Mouse (Mus musculus) hindbrain, embryonic 12.5 days (tissue): Measurements from ENCODE around the gene Uqcrq. TPM values are rescaled to one million over a fixed set of nuclear protein-coding genes. Genes with fewer than 3 reads are reported as not detected.
"Not testable (repeated sequence)": the region's sequence is repeated elsewhere in the genome, so short reads cannot be mapped to it uniquely, and the experiment has no call there.

Experiments used
- ATAC-seq: fragments of 200-750 bp; cut with Nextera tagmentation; 2 replicates; pipeline ENCODE4 v1.8.0; 2017; ENCODE audit warnings: moderate TSS enrichment; ENCODE audit not compliant: low FRiP score
- H3K27ac ChIP-seq: fragments of 300-500 bp; sonication (generic); 2 replicates; pipeline ENCODE4 v1.5.1; 2016; ENCODE audit warnings: mild to moderate bottlenecking
- H3K27me3 ChIP-seq: fragments of 300-500 bp; sonication (generic); 2 replicates; pipeline ENCODE4 v1.6.1; 2016; ENCODE audit warnings: mild to moderate bottlenecking
- H3K36me3 ChIP-seq: fragments of 300-500 bp; sonication (generic); 2 replicates; pipeline ENCODE4 v1.6.1; 2016; ENCODE audit warnings: mild to moderate bottlenecking
- H3K4me1 ChIP-seq: fragments of 300-500 bp; sonication (generic); 2 replicates; pipeline ENCODE4 v1.6.1; 2016
- H3K4me2 ChIP-seq: fragments of 300-500 bp; sonication (generic); replicated peaks from 2 replicates; pipeline ENCODE4 v1.6.1; 2016; ENCODE audit warnings: mild to moderate bottlenecking
- H3K4me3 ChIP-seq: fragments of 300-500 bp; sonication (generic); 2 replicates; pipeline ENCODE4 v1.5.1; 2016; ENCODE audit warnings: mild to moderate bottlenecking
- H3K9ac ChIP-seq: fragments of 300-500 bp; sonication (generic); 2 replicates; pipeline ENCODE4 v1.6.1; 2016; ENCODE audit warnings: mild to moderate bottlenecking, moderate library complexity
- H3K9me3 ChIP-seq: fragments of 300-500 bp; sonication (generic); replicated peaks from 2 replicates; pipeline ENCODE4 v1.6.1; 2016; ENCODE audit warnings: mild to moderate bottlenecking
- WGBS: fragments of 180-500 bp; shearing (Covaris S2); methylation state at CpG from one replicate; pipeline ENCODE4 v1.1.7; 2016; 5-methylcytosine and 5-hydroxymethylcytosine counted together
- polyA plus RNA-seq: library from polyadenylated mRNA; unstranded; fragments of >200 nt; fragmentation: Nextera tagmentation; extraction: Ambion mirVana; gene quantifications from 2 replicates; pipeline ENCODE4 v1.2.1, GENCODE M21; 2016

The Uqcrq gene
- polyA plus RNA-seq, 1 experiment from 2014 or later: 552 TPM

DNA sequence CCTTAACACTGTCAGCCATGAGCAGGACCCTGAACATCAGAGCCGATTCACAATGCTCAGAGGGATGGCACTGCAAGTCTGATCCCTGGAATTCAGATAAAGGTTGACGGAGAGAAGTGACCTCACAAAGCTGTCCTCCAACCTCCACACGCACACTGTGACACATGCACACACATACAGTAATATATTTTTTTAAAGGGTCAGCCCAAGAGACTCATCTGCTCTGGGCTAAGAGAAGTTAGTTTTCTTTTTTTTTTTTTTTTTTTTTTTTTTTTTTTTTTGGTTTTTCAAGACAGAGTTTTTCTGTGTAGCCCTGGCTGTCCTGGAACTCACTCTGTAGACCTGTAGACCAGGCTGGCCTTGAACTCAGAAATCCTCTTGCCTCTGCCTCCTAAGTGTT is 3.7 kb downstream of the Uqcrq start:
- H3K4me1 ChIP-seq, H3K9ac ChIP-seq, H3K4me2 ChIP-seq, H3K4me3 ChIP-seq, H3K9me3 ChIP-seq, ATAC-seq, H3K27me3 ChIP-seq, H3K27ac ChIP-seq: not testable (repeated sequence)
- peaks cover 19% of the 10 kb centered on the region for H3K36me3 ChIP-seq
- 90% methylated on average over 3 of the region's 3 CpGs for WGBS

DNA sequence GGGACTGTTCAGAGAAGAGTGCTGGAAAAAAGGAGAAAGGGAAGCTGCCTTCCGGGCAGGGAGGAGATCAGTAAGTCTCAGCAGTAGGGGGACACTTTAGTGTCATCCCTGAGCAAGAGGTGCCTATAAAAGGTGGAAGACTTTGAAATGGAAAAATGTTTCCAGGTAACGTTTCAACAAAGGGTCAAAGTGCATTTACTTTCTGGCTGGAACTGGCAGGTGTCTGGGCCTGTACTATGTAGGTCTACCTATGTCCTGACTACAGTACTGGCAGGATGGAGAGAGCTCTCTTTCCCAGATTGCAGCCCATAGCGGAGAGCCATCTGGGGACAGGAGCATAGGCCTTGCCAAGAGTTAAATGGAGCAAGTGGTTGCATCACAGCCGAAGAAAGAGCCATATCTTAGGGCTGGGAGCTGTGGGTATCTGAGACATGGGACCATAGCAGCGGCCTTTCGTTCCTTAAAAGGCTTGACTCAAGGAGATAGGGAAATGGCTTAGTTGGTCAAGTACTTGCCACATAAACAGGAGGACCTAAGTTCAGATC is 4.8 kb downstream of the Uqcrq start:
- no peak for ATAC-seq

GRCm38 (mm10) chr11:53425251-53425650 is 5.4 kb downstream of the Uqcrq start:
- H3K27ac ChIP-seq: no peak overlapping the region
- H3K4me1 ChIP-seq: peaks cover 8% of the 10 kb centered on the region
- 69% methylated on average over 3 of the region's 3 CpGs for WGBS
- no peak for ATAC-seq
- no peak overlapping the region for H3K4me3 ChIP-seq
- H3K9ac ChIP-seq: no peak overlapping the region
- H3K27me3 ChIP-seq: no peaks in the 10 kb centered on the region
- H3K36me3 ChIP-seq: peaks cover 27% of the 10 kb centered on the region
- no peaks in the 10 kb centered on the region for H3K9me3 ChIP-seq
- no peak overlapping the region for H3K4me2 ChIP-seq

More for the DNA sequence above, 4.8 kb downstream of the Uqcrq start:
- Histone ChIP-seq H3K4me2 (no peak overlapping the region), H3K4me3 (no peak overlapping the region), H3K9ac (no peak overlapping the region), H3K4me1 (peaks cover 8% of the 10 kb centered on the region), H3K27ac (no peak overlapping the region), H3K9me3 (no peaks in the 10 kb centered on the region), H3K27me3 (no peaks in the 10 kb centered on the region), H3K36me3 (peaks cover 26% of the 10 kb centered on the region)
- 82% methylated on average over 6 of the region's 6 CpGs for WGBS

DNA sequence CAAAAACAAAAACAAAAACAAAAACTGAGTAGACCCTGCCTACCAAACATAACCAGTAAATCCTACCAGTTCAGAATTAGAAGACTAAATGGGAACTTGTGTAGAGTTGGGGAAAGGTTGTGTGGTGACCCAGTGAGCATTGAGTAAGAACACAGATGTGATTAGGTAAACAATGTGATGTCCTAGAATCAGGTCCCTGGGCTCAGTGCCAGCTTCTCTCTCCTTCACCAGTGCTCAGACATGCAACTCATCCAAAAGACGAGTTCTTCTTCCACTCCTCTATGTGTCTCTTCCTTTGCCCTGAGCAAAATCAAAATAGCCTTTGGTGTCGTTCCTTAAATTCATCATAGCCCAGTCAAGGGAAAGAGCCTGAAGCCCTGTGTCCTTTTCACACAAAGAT is 5.8 kb downstream of the Uqcrq start:
- no peak overlapping the region for H3K4me2 ChIP-seq
- H3K27ac ChIP-seq: no peak overlapping the region
- ATAC-seq: no peak
- peaks cover 5% of the 10 kb centered on the region for H3K4me1 ChIP-seq
- no peaks in the 10 kb centered on the region for H3K9me3 ChIP-seq
- 80% methylated on average over 2 of the region's 2 CpGs for WGBS
- peaks cover 32% of the 10 kb centered on the region for H3K36me3 ChIP-seq
- no peak overlapping the region for H3K9ac ChIP-seq
- H3K4me3 ChIP-seq: no peak overlapping the region
- H3K27me3 ChIP-seq: no peaks in the 10 kb centered on the region

DNA sequence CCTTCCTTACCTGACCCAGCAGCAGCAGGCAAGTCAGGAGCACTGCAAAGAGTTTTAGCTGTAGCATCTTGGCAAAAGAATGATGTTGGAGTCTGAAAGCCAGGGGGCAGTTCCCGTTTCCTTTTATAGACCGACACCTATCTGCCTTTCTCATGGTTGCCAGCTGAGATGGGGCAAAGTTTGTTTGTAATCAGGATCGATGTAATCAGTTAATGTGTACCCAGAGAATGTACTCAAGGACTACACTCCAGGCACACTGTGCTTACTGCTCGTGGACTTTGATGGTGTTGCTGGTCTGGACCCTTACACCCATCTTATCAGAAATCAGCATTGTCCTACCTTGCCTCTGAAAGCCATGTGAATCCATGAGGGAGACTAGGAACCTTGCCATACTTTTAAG is 7.6 kb downstream of the Uqcrq start, which contains the start of gene Leap2:
Leap2 (minus strand) TSS at position 135 of the 400 bp plus-strand sequence.
- no peak within 1 kb of the TSS for H3K4me3 ChIP-seq
- peaks cover 35% of the 10 kb centered on the region for H3K36me3 ChIP-seq
- no peaks in the 10 kb centered on the region for H3K27me3 ChIP-seq
- H3K9me3 ChIP-seq: no peaks in the 10 kb centered on the region
- H3K27ac ChIP-seq: no peak within 1 kb of the TSS
- no peaks in the 10 kb centered on the region for H3K4me1 ChIP-seq
- 93% methylated on average over 4 of the region's 4 CpGs for WGBS
- H3K4me2 ChIP-seq: no peak within 1 kb of the TSS
- ATAC-seq: no peak
- no peak within 1 kb of the TSS for H3K9ac ChIP-seq

DNA sequence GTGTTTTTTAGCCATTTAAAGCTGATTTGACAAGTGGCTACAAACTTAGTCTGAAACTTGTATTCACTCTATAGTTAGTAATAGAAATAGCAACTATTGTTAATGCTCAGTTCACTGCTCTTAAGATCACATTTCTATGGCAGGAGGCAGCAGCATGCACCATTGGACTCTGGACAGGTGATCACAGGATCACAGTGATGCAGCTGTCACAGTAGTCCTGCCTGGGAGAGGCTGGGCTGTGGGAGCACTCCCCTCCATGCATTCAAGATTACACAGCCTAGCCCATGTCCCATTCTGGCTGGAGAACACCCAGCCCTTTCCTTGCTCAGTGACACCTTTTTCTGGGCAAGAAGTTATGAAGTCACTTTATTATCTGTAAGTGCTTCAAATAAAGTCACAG is 12.6 kb downstream of the Uqcrq start:
- H3K9ac ChIP-seq: no peak overlapping the region
- H3K27me3 ChIP-seq: no peaks in the 10 kb centered on the region
- no peak overlapping the region for H3K4me2 ChIP-seq
- peaks cover 77% of the 10 kb centered on the region for H3K36me3 ChIP-seq
- H3K9me3 ChIP-seq: no peaks in the 10 kb centered on the region
- no peak overlapping the region for H3K4me3 ChIP-seq
- no peak overlapping the region for H3K27ac ChIP-seq
- no peak for ATAC-seq
- H3K4me1 ChIP-seq: no peaks in the 10 kb centered on the region

DNA sequence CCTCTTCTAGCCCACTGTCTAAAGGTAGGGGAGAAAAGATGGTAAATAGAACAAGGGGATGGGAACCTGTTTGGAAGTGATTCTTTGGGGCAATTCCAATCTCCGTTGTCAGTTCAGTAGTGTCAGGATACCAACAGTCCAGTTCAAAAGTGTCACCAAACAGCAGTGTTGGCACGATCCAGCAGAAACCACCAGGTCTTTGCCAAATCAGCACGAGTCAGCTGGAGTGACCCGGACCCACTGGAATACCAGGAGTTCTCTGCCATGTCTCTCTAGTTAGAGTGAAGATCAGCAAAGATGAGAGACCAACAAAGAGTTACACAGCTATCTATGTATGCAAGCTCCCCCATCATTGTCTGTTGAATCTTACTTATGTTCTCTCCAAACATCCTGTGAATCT is 16.8 kb downstream of the Uqcrq start:
- peaks cover 91% of the 10 kb centered on the region for H3K36me3 ChIP-seq

DNA sequence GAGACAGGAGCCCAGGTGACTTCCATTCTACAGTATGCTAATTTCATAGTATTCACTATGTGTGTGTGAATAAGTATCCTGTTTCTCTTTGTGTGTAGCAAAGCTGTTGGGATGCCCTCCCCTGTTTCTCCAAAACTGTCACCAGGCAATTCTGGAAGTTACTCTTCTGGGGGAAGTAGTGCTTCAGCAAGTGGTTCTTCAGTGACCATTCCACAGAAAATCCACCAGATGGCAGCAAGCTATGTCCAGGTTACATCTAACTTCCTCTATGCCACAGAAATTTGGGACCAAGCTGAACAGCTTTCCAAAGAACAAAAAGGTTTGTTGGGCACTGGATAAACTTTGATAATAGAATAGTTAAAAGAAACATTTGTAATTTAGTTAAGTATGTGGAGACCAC is 18.9 kb downstream of the Uqcrq start:
- no peak overlapping the region for H3K27ac ChIP-seq
- H3K4me1 ChIP-seq: no peaks in the 10 kb centered on the region
- H3K4me3 ChIP-seq: no peak overlapping the region
- H3K36me3 ChIP-seq: peaks cover 88% of the 10 kb centered on the region
- no peaks in the 10 kb centered on the region for H3K27me3 ChIP-seq
- H3K4me2 ChIP-seq: no peak overlapping the region
- no peaks in the 10 kb centered on the region for H3K9me3 ChIP-seq
- ATAC-seq: no peak
- H3K9ac ChIP-seq: no peak overlapping the region

More for the DNA sequence above, 16.8 kb downstream of the Uqcrq start:
- Histone ChIP-seq H3K4me1 (no peaks in the 10 kb centered on the region), H3K4me3 (no peak overlapping the region), H3K27ac (no peak overlapping the region), H3K9me3 (no peaks in the 10 kb centered on the region), H3K27me3 (no peaks in the 10 kb centered on the region), H3K9ac (no peak overlapping the region), H3K4me2 (no peak overlapping the region)
- WGBS: over 99% methylated on average over 4 of the region's 4 CpGs
- no peak for ATAC-seq

DNA sequence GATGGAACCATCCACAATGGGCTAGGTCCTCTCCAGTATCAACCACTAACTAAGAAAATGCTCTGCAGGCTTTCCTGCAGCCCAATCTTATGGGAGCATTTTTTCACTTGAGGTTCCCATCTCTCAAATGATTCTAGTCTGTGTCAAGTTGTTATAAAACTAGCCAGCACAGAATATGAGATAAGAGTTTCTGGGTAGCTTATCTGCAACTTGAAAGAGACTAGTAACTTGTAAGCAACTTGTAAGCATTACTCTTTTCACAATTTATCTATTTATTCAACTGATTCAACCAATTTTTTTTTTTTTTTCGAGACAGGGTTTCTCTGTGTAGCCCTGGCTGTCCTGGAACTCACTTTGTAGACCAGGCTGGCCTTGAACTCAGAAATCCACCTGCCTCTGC is 27.0 kb downstream of the Uqcrq start:
- 79% methylated on average over 1 of the region's 1 CpGs for whole genome bisulfite sequencing
- no peak overlapping the region for H3K9ac ChIP-seq
- no peak overlapping the region for H3K4me3 ChIP-seq
- peaks cover 86% of the 10 kb centered on the region for H3K36me3 ChIP-seq
- no peak overlapping the region for H3K4me2 ChIP-seq
- no peaks in the 10 kb centered on the region for H3K9me3 ChIP-seq
- no peak for ATAC-seq
- no peak overlapping the region for H3K27ac ChIP-seq
- no peaks in the 10 kb centered on the region for H3K4me1 ChIP-seq
- no peaks in the 10 kb centered on the region for H3K27me3 ChIP-seq

GRCm38 (mm10) chr11:53393856-53394255 is 36.8 kb downstream of the Uqcrq start:
- WGBS: 93% methylated on average over 1 of the region's 1 CpGs
- no peak for ATAC-seq
- Histone ChIP-seq H3K4me2 (no peak overlapping the region), H3K4me3 (no peak overlapping the region), H3K4me1 (no peaks in the 10 kb centered on the region), H3K27ac (no peak overlapping the region), H3K9ac (no peak overlapping the region), H3K9me3 (no peaks in the 10 kb centered on the region), H3K27me3 (no peaks in the 10 kb centered on the region), H3K36me3 (peaks cover 45% of the 10 kb centered on the region)

DNA sequence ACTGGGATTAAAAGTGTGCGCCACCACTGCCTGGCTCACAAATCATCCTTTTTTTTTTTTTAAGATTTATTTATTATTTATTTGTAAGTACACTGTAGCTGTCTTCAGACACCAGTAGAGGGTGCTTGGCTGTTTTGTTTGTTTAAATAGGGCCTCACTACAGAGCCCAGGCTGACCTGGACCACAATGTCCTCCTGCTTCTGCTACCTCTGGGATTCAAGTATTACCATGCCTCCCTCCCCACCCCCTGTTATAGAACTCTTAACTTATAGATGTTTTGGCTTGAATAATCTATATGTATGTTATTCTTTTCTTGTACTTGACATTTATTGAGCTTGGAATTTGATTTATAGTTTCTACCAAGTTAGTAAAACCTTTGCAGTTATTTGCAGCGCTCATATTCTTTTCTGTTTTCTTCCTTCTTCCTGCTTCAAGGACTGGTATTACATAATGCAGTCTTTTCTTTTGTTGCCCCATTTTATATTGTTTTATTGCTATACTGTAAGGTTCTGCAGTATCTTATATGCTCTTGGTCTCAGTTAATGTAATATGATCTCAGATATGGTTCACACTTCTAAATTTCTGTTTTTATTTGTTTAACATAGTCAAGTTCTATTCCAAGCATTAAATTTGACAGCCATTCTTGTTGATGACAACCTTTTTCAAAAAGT is 46.7 kb downstream of the Uqcrq start:
- 96% methylated on average over 2 of the region's 2 CpGs for WGBS
- no peak for ATAC-seq
- H3K9me3 ChIP-seq: no peaks in the 10 kb centered on the region
- H3K9ac ChIP-seq: no peak overlapping the region
- no peak overlapping the region for H3K4me3 ChIP-seq
- H3K27ac ChIP-seq: no peak overlapping the region
- H3K36me3 ChIP-seq: peaks cover 31% of the 10 kb centered on the region
- no peaks in the 10 kb centered on the region for H3K27me3 ChIP-seq
- no peak overlapping the region for H3K4me2 ChIP-seq
- H3K4me1 ChIP-seq: 0 out of 2 replicates have a peak, but pooled peaks cover 1% of the 10 kb centered on the region

- 83% methylated on average over 1 of the region's 1 CpGs for WGBS
- H3K36me3 ChIP-seq: peaks cover 43% of the 10 kb centered on the region
- H3K27me3 ChIP-seq: no peaks in the 10 kb centered on the region
- H3K27ac ChIP-seq: no peak overlapping the region
- H3K9ac ChIP-seq: no peak overlapping the region
- H3K4me3 ChIP-seq: no peak overlapping the region
- no peak overlapping the region for H3K4me2 ChIP-seq
- ATAC-seq: no peak
- no peaks in the 10 kb centered on the region for H3K9me3 ChIP-seq
- H3K4me1 ChIP-seq: 0 out of 2 replicates have a peak, but pooled peaks cover 2% of the 10 kb centered on the region
Measured at GRCm38 (mm10) chr11:53378918-53379317, 51.7 kb downstream of the Uqcrq start.
